In the genomic region with DNA sequence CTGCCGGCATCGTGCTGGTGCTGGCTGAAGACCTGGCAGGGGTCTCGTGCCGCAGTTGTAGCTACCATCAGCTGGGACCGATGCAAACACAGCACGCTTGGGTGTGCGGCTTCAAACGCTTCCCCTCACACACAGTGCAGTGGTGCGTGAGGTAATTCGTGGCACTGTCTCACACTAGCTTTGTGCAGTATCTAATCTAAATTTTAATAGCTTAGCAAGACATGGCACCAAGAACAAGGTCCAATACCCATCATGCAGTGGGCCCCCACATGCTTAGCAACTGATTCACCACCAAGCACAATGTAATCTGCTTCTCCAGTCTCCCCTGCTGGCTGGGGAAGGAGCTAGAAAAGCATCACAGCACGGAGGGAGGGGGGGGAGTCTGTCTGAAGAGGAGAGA, we compare ENCODE assay signal across 10 mouse cellular contexts.
DNase-seq lines count a peak whose midpoint lies in the region; ATAC-seq lines count a peak whose summit lies in the region.
"Had no signal": no experiment of that assay in that cellular context is flagged by ENCODE, and none has a peak within 500 bp of the region (broad histone marks: within the 10 kb centered on the region; RNA-seq: fewer than 3 reads in every experiment).

No protein-coding gene starts in this region.

- H3K36me3 ChIP-seq in hindbrain, embryonic 12.5 days, result no peaks in the 10 kb centered on the region
- H3K36me3 ChIP-seq in neural tube, embryonic 13.5 days, result no peaks in the 10 kb centered on the region
- H3K36me3 ChIP-seq: embryonic facial prominence, embryonic 15.5 days; stomach, embryonic 15.5 days had no signal

- H3K4me3 ChIP-seq in hindbrain, embryonic 12.5 days, result no peak overlapping the region
- no peak overlapping the region for H3K4me3 ChIP-seq in neural tube, embryonic 13.5 days
- H3K4me3 ChIP-seq: embryonic facial prominence, embryonic 15.5 days; stomach, embryonic 15.5 days had no signal

- peak; percentile 78 for ATAC-seq in hindbrain, embryonic 12.5 days (ENCODE audit: low FRiP score)
- ATAC-seq in neural tube, embryonic 13.5 days (ENCODE audit: low read depth), result no peak; the same call in 1 of the 2 replicates
- ATAC-seq in megakaryocyte-erythroid progenitor cell, adult 5-6 weeks (replicated peaks; ENCODE audit: low FRiP score, low TSS enrichment, poor library complexity, severe bottlenecking), result no peak

- no peaks in the 10 kb centered on the region for H3K27me3 ChIP-seq in hindbrain, embryonic 12.5 days
- no peaks in the 10 kb centered on the region for H3K27me3 ChIP-seq in neural tube, embryonic 13.5 days
- H3K27me3 ChIP-seq: embryonic facial prominence, embryonic 15.5 days; stomach, embryonic 15.5 days had no signal

- WGBS in hindbrain, embryonic 12.5 days, result 50% methylated on average over 11 of the region's 11 CpGs
- WGBS in neural tube, embryonic 13.5 days, result 46% methylated on average over 11 of the region's 11 CpGs

- H3K9ac ChIP-seq in hindbrain, embryonic 12.5 days, result no peak overlapping the region
- no peak overlapping the region for H3K9ac ChIP-seq in neural tube, embryonic 13.5 days
- H3K9ac ChIP-seq: embryonic facial prominence, embryonic 15.5 days; stomach, embryonic 15.5 days had no signal

- H3K9me3 ChIP-seq in hindbrain, embryonic 12.5 days (replicated peaks), result no peaks in the 10 kb centered on the region
- peaks cover 4% of the 10 kb centered on the region; the same call in 1 of the 2 replicates for H3K9me3 ChIP-seq in neural tube, embryonic 13.5 days
- H3K9me3 ChIP-seq: embryonic facial prominence, embryonic 15.5 days; stomach, embryonic 15.5 days had no signal

- H3K27ac ChIP-seq in hindbrain, embryonic 12.5 days, result no peak overlapping the region
- H3K27ac ChIP-seq in neural tube, embryonic 13.5 days (replicated peaks), result no peak overlapping the region
- H3K27ac ChIP-seq: embryonic facial prominence, embryonic 15.5 days; stomach, embryonic 15.5 days had no signal

- H3K4me1 ChIP-seq in hindbrain, embryonic 12.5 days, result peaks cover 13% of the 10 kb centered on the region
- H3K4me1 ChIP-seq in neural tube, embryonic 13.5 days (replicated peaks), result peaks cover 7% of the 10 kb centered on the region; the same call in 1 of the 2 replicates
- H3K4me1 ChIP-seq: embryonic facial prominence, embryonic 15.5 days; stomach, embryonic 15.5 days had no signal

- H3K4me2 ChIP-seq in hindbrain, embryonic 12.5 days (replicated peaks), result no peak overlapping the region
- H3K4me2 ChIP-seq in neural tube, embryonic 13.5 days, result 0 out of 2 replicates have a peak overlapping the region, but pooled peaks have one; percentile 7
- H3K4me2 ChIP-seq: embryonic facial prominence, embryonic 15.5 days; stomach, embryonic 15.5 days had no signal

- DNase-seq in layer of hippocampus, adult 11-12 months (ENCODE audit: low spot score), result peak; percentile 9
- no peak for DNase-seq in layer of hippocampus, postnatal 25 days (ENCODE audit: extremely low spot score in 1 of 2, low spot score in 1 of 2)
- DNase-seq in kidney, postnatal 25 days, result peak; percentile 24 to 59
- no peak for DNase-seq in urinary bladder, adult 2 months (ENCODE audit: low spot score)
- DNase-seq in ovary, postnatal 36 days (ENCODE audit: low spot score), result no peak

Comparison
In these comparisons a context has a peak if more than half of its experiments do, and no peak if none do; other contexts are left out.
1. DNase-seq: peak in layer of hippocampus, adult 11-12 months (single experiment) and kidney, postnatal 25 days (2 of 2); none in layer of hippocampus, postnatal 25 days (0 of 2), urinary bladder, adult 2 months (single experiment) and ovary, postnatal 36 days (single experiment).